Mouse (Mus musculus) lung, adult 18-20 months (tissue): ENCODE results near the gene Gm43064.
A peak's percentile ranks its signal among the peaks of the same experiment; 100 is the strongest.
"Not testable (repeated sequence)": the region's sequence is repeated elsewhere in the genome, so short reads cannot be mapped to it uniquely, and the experiment has no call there.

Experiments
- DNase-seq, 2 experiments: peaks; one replicate each; pipeline ENCODE4 v3.0.0; 2022; ENCODE audit warnings: mixed read lengths in 2 of 2

The Gm43064 gene

DNA sequence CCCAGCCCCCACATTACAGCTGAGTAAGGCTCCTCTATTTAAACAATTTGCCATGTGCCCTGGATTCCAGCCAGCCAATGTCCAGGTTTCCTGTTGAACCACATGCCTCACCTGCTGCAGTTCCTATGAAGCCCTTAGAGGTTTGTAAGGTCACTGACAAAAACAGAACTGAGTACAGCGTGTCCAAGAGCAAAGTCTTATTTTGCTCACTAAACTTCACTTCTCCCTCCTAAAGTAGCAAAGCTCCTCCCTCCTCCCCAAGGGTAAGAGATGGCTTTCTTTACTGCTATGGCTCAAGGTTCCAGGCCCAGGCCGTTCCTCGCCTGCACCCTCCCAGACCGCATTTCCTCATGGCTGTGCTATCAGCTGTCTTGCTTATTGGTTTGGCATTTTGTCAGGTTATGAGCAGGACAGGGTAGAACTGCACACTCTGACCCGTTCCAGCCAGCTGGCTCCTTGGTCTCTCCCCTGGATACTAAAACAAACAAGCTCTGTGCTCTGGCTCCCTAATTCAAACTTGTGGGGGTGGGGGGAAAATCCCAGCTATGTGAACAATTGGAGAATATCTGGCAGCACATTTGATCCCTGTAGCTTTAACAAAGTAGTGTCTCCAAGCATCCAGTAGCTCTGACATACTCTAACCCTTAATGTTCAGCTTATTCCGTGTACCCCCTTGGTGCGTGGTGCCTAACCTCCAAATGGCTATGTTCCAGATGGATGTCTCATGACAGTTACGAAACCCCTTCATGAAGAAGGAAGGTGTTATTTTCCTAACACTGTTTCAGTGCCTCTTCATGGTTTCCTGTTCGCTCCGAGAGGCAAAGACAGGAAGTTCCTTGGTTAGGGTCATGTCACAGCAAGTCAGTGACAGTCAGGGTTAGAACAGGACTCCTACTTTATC is 7.5 kb upstream of the Gm43064 start:
- DNase-seq: peak; percentile 89 to 93

DNA sequence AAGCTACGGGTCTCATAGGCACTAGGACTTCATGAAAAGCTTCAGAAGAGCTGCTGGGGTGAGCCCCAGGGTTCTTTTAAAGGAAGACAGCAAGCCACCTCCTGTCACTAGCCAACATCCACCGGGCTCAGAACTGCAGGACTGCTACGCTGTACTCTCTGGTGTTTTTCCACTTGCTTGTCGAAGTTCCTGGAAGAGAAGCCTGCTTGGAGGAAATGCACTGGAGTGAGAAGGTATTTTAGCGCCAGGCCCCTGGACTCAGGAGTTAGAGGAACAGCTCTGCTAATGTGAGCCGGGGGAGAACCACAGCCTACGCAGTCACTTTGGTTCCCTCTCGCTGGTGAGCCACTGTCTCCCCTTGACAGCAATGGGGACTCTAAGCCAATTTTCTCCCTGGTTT is 6.5 kb upstream of the Gm43064 start:
- DNase-seq: no peak

DNA sequence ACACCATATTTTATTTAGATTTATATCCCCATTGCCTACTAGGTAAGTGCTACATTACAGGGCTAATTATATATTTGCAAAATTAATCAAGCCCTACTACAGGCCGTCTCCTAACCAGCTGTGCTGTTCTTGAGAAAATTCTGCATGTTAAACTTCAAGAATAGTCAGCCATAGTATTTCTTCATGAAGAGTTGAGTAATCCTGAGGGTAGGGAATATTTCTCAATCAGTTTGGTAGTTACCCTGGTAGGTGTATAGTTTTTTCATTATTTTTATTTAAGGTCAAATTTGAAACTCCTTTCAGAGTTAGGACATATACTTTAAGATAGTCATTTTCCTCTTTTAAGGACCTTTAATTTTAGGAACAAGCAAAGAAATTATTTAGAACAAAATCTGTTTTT is 3.7 kb upstream of the Gm43064 start:
- DNase-seq: no peak

DNA sequence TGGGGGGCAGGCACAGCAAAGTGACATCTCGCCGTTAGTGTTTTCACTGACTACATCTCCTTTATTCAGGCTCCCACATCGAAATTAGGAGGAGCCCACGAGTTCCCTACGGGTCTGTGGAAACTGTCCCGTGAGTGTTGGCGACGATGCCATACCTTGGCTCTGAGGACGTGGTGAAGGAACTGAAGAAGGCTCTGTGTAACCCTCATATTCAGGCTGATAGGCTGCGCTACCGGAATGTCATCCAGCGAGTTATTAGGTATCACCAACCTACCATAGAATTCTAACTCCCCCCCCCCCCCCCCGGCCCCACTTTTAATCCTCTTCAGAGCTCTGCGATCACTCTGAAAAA is 402 bp downstream of the Gm43064 start:
- no peak for DNase-seq

DNA sequence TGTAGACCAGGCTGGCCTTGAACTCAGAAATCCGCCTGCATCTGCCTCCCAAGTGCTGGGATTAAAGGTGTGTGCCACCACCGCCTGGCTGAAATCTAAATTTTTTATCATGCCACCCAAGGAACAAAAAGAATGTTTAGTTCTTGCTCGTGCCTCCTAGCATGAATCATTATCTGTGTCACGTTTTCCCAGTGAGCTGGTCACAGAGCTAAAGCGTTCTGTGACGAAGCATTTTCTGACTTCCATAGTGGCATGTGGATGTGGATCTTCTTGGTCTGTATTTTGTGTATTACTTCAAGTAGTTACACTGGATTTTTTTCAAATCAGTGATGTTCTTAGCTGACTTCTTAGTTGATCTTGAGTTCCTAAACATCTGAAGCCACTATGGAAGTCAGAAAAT is 1.6 kb downstream of the Gm43064 start:
- no peak for DNase-seq

DNA sequence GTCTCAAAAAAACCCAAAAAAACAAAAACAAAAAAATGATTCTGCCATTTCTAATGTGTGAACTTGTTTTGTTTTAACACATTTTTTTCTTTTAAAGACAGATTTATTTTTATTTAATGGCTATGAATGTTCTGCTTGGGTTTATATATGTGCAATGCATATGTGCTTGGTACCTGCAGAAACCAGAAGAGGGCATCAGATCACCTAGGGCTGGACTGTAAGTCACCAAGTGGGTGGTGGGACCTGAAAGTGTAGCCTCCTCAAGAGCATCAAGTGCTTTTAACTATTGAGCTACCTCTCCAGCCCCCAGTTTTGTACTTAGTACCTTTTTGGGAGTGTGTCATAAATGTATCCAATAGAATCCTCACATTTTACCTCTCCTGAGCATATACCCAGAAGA is 18.2 kb downstream of the Gm43064 start:
- no peak for DNase-seq

DNA sequence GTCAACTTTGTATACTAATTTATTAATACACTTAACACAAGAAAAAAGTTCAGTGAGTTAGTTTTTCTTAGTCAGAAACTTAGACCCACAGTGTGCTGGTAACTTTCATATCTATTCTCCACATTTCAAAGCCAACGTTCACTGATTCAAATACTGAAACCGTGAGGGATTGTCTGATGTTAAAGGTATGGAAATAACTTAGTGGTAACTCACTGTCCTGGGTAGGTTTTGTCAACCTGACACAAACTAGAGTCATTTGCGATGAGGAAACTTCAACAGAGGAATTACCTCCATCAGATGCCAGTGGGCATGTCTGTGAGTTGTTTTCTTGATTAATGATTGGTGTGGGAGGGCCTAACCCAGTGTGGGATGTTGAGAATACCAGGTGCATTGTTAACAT is 19.7 kb downstream of the Gm43064 start:
- no peak for DNase-seq

DNA sequence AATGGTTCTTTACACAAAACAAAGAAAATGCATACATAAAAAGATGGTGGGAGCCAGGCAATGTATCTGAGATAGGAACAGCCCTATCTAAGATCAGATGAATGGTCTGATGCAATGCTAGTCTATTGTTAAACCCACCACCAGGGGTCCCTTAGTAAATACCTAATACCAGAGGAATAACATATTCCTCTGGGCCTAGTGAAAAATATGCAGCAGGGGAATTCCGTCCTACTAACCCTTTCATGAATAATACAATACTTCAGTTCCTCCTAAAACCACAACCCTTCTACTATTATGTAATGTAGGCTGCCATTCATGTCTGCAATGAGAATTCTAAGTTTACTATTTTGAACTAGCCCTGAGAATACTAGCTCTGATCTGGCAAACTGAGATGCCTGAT is 21.3 kb downstream of the Gm43064 start:
- not testable (repeated sequence) for DNase-seq

DNA sequence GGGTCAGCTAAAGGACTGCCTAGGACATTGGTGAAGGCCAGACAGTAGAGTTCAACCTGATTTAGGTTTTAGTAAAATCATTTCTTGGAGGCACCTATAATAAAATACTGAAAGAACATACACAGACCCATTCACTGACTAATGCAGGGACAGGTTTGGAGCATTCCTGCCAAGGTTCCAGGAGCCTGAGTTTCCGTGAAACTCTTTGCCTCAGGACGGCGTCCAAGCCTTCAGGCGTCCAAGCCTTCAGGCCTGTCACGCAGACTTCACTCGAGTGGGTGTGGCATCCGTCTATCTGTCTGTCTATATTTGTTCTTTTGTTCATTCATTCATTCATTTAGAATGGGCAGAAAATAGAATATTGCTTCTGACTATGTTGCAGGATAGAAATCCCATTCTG is 21.8 kb downstream of the Gm43064 start:
- DNase-seq: no peak

DNA sequence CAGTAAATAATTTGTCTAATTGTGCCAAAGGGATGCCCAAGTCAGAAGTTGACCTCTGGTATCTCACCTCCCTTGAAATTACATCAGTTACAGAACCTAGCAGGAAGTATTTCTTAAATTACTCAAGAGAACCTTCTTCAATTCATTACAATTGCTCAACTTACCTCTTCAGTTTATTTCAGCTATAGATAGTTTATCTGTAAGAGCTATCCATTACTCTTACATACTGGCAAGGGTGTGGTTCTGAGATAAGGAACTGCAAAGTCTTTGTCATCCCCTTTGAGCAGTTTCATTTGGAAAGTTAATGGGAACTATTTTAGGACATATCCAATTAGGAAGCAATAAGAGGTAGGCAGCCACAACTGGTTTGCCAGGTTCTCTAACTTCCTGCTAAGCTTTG is 23.1 kb downstream of the Gm43064 start, which contains the start of gene Bcl2l15:
Gene Bcl2l15 (plus strand): TSS at position 176 of the 400 bp plus-strand sequence.
- no peak for DNase-seq

DNA sequence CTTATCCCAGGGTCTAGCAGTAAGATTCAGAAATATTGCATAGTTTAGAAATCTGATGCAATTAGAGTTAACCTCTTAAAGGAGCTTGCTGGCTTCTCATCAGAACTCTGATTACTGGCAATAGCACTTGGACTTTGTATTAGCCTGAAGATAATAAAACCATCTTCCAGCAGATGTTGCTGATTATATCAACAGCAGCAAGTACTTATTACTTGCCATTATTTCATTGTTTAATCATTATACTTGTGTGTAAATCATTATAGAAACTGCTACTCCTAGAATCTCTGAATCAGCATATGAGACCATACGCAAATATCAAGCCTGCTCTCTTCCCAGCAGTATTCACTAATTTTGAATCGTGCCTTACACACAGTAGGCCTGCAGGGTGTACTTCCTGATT is 24.6 kb downstream of the Gm43064 start:
- no peak for DNase-seq

DNA sequence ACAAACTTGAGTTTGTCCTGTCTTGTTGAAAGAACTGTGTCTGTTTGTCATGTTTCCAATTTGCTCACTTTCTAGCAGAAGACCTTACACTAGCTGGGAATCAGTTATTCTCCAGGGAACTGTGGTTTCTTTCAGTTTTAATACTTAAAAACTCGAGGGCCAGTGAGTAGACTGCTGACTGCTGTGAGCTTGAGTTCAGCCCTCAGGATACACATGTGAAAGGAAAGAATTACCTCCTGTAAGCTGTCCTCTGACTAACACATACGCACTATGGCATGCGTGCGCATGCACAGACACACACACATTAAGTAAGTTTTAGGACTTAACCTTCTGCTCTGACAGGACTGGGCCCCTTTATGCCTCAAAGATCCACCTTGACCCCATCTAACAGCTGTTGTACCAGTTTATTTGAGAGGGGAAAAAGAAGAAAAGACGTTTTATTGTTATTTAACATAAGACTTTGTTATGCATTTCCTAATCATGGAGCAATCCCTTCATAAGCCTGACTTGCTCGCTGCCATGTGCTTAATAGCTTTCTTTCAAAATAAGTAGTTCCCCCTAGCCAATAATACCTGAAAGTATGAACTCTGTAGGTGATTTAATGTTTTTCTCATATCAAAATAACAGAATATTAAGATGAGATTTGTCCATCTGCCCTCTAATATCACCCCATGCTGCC is 26.0 kb downstream of the Gm43064 start:
- no peak for DNase-seq

DNA sequence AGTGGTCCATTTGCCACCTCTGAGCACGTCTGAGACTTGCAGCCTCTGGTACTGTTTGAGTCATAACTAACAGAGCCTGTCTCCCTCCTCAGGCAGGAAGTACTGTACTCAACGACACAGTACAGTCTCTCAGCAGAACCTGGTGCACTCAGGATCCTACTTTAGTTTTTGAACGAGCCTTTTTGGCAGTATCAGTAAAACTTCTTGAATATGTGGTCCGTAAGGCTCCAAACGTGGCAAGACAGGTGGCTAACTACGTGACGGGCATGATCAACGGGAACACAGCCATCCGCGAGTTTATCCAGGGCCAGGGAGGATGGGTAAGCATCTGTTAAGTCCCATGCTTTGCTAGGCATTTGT is 26.6 kb downstream of the Gm43064 start:
- no peak for DNase-seq

DNA sequence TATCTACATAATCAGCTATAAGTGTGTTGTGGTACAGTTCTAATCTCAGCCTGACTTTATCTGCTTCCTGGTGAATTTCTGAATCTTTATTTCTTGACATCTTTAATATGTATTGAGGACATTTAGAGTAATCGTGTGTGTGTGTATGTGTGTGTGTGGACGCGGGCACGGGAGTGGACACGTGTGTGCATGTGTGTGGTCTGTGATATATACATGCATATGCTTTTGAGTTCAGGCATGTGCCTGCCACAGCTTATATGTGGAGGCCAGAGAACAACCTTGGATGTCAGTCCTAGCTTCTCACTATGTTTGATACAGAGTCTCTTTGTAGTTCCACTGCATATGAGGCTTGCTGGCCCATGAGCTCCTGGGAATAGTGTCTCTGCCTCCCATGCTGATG is 27.1 kb downstream of the Gm43064 start:
- DNase-seq: no peak

DNA sequence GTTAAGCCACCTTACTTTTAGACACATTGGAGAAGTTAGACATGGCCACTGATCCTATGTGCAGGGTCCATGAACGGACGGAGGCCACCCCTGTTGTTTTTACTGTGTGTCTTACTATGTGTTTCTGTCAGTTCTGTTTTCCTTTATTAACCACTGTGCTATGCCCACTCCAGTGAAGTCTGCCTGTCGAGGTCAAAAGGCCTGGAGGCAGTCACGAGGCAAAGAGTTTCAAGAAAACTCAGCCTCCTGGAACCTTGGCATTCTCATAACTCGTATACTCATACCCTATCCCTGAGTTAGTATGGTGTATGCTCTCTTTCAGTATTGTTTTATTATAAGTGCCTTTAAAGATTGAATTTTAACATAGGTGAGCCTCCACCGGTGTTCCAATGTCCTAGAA is 30.3 kb downstream of the Gm43064 start:
- no peak for DNase-seq

DNA sequence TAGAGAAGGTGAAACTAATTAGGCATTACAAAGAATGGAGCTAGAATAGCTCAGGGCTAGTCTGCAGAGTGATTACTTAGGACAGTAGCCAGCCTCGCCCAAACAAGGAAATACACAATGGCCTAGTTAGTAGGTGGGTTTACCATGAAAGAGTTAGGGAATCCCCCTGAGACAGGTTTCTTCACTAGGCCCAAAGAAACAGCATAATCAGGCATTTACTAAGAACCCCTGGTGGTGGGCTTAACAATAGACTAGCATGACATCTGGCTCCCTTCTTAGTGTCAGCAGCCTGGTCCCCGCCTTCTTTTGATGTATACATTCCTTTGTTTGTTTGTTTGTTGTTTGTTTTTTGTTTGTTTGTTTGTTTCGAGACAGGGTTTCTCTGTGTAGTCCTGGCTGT is 30.8 kb downstream of the Gm43064 start:
- not testable (repeated sequence) for DNase-seq

DNA sequence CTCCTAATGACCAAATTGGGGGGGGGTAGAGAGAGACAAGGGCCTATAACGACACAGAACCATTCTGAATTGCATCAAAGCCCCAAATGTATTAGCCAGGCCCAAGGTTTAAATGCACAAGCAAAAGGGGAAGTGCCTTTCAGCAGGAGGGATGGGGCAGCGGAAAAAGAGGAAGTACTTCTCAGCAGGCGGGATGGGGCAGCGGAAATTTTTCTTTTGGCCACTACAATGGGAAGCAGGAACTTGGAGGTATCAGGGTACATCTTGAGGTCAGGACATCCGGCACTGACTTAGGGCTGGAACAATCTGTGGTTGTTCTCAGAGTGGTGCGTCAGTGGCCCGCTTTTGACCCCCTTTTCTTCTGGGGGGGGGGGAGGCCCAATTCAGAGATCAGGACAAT is 31.6 kb downstream of the Gm43064 start:
- DNase-seq: not testable (repeated sequence)

DNA sequence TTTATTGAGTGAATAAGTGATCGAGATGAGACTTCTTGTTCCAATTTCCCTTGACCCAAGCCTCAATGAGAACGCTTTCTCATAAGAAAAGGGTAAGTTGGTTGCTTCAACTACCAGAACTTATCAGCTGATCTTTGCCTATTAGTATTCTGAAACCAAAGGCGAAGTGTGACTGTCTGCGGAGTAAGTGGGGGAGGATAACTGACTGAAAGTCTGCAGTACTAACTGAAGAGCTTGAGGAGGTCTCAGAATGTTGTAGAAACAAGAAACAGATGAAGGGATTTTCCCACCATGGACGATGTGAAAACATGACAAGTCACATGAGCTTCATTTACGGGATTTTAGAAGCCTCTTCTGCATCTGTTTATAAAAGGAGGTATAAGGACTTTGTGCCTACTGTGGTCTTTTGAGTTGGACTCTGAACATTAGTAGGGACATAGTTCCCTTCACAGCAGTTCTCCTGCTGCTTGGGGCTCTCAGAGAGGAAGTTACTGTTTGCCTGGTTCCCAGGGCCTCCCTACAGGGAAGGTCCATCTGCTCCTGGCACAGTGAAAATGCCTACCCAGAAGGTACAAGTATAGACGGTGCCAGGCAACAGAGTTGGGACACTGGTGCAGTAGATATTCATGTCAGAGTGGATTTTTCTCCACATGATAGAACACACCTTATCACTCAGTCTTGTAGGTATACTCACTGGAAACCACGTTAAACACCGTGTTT is 41.4 kb downstream of the Gm43064 start:
- no peak for DNase-seq

DNA sequence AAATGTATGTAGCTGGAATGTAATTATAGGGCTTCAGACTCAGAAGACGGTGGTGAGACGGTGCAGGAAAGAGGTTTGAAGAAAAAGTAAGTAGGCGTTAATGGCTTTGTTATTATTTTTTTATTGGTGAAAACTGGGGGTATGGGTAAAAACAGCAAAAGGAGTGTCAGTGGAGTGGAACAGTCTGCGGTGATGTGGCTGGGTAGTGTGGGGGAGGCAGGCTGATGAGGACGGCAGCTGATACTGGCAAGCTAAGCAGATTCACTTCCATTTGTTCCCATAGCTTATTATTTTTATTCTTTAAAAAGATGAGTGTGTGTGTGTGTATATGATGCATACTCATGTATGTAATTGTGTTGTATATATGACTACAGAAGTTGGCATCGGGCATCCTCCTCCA is 42.1 kb downstream of the Gm43064 start:
- DNase-seq: no peak

DNA sequence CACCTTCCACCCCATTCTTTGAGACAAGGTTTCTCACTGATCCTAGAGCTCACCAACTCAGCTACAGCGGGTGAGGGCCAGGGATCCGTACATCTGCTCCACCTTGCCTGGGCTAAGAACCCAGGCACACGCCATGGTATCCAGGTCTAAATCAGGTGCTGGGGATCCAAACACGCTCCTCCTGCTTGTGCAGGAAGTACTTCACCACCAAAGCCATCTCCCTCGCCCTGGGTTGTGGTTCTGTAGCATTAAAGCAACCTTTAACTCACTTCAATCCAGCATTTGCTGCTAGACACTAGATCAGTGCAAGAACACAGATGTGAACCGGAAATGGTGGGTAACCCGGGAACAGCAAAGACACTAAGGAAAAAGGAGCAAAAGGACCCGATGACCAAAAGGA is 42.5 kb downstream of the Gm43064 start:
- DNase-seq: no peak

DNA sequence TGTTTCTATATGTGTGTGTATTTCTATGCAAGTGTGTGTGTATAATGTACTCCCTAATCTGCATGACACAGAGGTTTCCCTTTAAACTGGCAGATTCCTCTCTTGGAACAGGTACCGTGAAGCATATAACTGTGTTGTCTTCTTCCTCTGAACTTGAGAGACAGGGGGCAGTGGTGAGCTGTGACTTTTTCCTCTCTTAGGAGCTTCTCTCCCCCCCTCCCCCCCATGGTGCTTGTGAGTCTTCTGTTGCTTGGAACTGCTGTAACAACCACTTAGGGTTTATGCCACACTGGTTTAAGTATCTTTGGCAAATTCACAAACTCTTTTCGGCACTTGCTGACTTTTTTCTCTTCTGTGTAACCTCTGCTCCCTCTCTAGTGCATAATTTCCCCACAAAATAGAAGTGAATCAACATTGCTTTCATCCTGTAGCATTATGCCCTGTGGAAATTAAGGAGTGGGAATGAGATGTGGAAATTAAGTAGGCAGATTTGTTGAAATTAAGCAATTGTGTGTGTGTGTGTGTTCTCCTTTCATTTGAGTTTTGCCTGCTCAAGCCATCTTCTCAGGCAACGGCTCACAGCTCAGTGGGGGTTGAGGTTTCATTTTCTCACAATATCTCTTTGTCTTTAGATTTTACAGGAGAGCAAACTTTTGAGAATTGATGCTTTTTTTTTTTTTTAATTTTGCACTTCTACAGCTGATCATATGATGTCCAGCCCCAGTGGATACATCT is 43.4 kb downstream of the Gm43064 start:
- DNase-seq: peak; percentile 59 to 74

DNA sequence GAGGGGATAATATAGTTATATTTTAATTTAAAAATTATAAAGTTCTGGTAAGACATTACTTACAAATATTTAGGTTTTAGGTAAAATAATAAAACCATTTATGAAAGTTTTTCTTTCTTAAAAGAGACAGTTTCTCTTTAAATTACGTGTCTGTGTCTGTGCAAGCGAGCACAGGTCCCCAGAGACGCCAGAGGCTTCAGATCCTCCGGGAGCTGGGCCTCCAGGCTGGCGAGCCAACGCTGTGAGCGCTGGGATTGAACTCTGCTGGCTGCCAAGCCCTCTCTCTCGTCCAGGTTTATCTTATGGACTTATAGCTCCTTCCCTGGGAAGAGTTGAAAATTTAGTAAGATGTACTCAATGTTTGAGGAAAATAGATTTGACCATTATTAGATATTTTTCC is 44.4 kb downstream of the Gm43064 start:
- no peak for DNase-seq
